Mouse (Mus musculus): ENCODE data around the gene Pcp4. TPM values are rescaled to one million over a fixed set of nuclear protein-coding genes. Genes with fewer than 3 reads are reported as not detected.

Gene Pcp4
- polyA plus RNA-seq, 1 experiment, result 0.58 TPM

DNA sequence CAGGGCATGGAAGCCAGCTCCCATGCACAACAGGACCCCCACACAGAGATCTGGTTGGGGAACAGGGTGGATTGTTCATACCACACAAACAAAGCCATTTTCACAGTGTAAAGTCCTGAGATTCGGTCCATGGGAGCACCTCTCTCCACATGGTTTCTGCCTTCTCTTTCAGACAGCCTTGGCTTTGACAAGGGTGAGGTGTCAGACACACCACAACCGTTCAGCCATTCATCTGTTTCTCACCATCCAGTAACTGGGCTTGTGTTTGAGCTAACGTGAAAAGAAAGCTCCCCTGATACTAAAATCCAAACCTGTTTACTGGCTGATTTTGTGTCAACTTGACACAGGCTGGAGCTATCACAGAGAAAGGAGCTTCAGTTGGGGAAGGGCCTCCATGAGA is 6.8 kb downstream of the Pcp4 start:
- WGBS, result 67% methylated on average over 3 of the region's 3 CpGs
- DNase-seq, result no peak

DNA sequence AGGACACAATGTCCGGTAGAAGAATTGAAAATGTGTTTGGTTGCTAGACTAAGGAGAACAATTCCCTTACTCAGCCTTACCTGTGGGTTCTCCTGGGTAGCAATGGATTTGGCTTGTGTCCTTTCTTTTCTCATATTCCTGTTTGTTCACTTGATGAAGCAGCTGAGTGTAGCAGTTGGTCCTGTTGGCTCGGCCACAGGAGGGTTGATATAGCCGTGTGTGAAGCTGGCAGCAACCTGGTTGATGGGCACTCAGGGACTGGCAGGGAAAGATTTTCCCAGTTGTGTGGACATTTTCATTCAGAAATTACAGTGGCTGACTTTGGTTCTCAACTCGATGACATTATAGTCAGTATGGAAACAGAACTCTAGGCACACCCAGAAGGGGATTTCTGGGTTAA is 14.4 kb downstream of the Pcp4 start:
- Histone ChIP-seq H3K4me3 (replicated peaks; ENCODE audit: extremely low read depth, low read depth, low read length) (no peak overlapping the region), H3K4me1 (ENCODE audit: control insufficient read depth, insufficient read depth, low read length) (no peaks in the 10 kb centered on the region)
- WGBS, result 86% methylated on average over 4 of the region's 4 CpGs
- no peak for DNase-seq
- no peak for TF ChIP-seq CTCF (IDR thresholded peaks at IDR 0.05; ENCODE audit: insufficient read depth, low read length)
- no peak for TF ChIP-seq POLR2A (IDR thresholded peaks at IDR 0.05; ENCODE audit: borderline replicate concordance, extremely low read depth, low read depth, low read length)

More for the DNA sequence above, 6.8 kb downstream of the Pcp4 start:
- H3K4me1 ChIP-seq (ENCODE audit: control insufficient read depth, insufficient read depth, low read length), result no peaks in the 10 kb centered on the region
- no peak overlapping the region for H3K4me3 ChIP-seq (replicated peaks; ENCODE audit: extremely low read depth, low read depth, low read length)
- TF ChIP-seq POLR2A (IDR thresholded peaks at IDR 0.05; ENCODE audit: borderline replicate concordance, extremely low read depth, low read depth, low read length), result no peak
- TF ChIP-seq CTCF (IDR thresholded peaks at IDR 0.05; ENCODE audit: insufficient read depth, low read length), result no peak

DNA sequence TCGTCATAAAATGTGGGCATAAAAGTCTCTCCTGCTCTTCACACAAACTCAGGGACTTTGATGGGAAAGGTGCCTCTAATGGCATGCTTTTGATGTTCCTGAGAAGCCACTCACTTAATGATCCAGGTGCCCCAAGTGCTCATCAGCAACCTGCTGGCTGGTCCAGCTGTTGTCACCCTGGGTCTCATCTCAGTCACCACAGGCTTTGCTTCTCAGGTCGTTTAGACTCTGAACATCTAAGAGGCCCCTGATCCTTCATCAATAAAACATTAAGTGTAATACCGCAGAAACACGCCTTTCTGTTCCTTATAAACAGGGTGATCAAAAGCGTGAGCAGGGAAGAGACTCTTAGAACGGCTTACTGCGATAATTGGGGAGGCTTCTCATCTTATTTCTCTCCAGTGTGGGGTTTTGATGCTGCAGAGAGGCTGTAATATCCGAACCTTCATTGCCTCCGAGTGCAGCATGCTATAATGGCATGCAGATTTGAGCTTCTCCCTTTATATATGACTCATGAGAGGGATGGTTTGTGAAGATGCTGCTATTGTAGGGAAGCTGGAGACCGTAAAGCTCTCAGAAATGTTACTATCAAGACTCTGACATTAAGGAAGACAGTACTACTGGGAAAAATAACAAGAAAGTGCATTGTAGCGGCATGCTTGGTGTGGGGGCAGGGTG is 19.7 kb downstream of the Pcp4 start:
- 74% methylated on average over 11 of the region's 11 CpGs for WGBS
- no peak for TF ChIP-seq POLR2A (IDR thresholded peaks at IDR 0.05; ENCODE audit: borderline replicate concordance, extremely low read depth, low read depth, low read length)
- no peak for TF ChIP-seq CTCF (IDR thresholded peaks at IDR 0.05; ENCODE audit: insufficient read depth, low read length)
- Histone ChIP-seq H3K4me3 (replicated peaks; ENCODE audit: extremely low read depth, low read depth, low read length) (no peak overlapping the region), H3K4me1 (ENCODE audit: control insufficient read depth, insufficient read depth, low read length) (no peaks in the 10 kb centered on the region)
- no peak for DNase-seq

DNA sequence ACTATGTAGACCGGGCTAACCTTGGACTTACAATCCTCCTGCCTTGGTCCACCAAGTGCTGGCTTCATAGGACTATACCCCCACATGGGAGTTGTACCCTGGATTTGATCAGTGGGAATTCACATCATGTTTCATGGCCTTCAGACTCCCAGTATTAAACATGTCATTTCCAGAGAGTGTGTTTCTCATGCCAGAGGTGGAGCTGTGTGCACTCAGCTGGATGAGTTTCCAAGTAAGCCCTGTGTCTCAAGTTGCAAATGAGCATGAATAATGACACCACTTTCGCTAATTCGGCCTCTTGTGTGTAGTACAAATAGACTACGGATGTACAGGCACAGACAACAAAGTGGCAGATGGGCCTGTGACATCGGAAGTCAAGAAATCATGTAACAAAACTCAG is 20.6 kb downstream of the Pcp4 start:
- DNase-seq, result no peak
- TF ChIP-seq CTCF (IDR thresholded peaks at IDR 0.05; ENCODE audit: insufficient read depth, low read length) (no peak), POLR2A (IDR thresholded peaks at IDR 0.05; ENCODE audit: borderline replicate concordance, extremely low read depth, low read depth, low read length) (no peak)
- 90% methylated on average over 5 of the region's 5 CpGs for WGBS
- no peaks in the 10 kb centered on the region for H3K4me1 ChIP-seq (ENCODE audit: control insufficient read depth, insufficient read depth, low read length)
- no peak overlapping the region for H3K4me3 ChIP-seq (replicated peaks; ENCODE audit: extremely low read depth, low read depth, low read length)

DNA sequence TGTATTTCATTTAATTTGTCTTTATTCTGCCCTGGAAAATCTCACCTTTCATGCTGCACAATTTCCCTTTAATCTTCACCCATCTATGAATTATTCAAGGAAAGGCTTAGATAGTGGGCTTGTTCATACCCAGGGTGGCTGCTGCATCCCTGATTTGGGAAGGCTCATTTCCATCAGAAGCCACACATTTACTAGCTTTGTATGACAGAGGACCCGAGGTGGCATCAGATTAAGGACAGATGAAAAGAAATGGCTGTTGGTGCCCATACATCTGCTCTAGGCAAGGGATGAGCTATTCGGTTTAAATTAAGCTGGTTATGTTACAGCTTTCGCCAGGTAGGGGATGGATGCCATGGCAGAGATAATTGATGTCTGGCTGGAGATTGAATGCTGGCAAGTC is 24.1 kb downstream of the Pcp4 start:
- 72% methylated on average over 3 of the region's 3 CpGs for WGBS
- H3K4me3 ChIP-seq (replicated peaks; ENCODE audit: extremely low read depth, low read depth, low read length), result no peak overlapping the region
- DNase-seq, result no peak
- no peak for TF ChIP-seq CTCF (IDR thresholded peaks at IDR 0.05; ENCODE audit: insufficient read depth, low read length)
- no peak for TF ChIP-seq POLR2A (IDR thresholded peaks at IDR 0.05; ENCODE audit: borderline replicate concordance, extremely low read depth, low read depth, low read length)
- H3K4me1 ChIP-seq (ENCODE audit: control insufficient read depth, insufficient read depth, low read length), result no peaks in the 10 kb centered on the region

DNA sequence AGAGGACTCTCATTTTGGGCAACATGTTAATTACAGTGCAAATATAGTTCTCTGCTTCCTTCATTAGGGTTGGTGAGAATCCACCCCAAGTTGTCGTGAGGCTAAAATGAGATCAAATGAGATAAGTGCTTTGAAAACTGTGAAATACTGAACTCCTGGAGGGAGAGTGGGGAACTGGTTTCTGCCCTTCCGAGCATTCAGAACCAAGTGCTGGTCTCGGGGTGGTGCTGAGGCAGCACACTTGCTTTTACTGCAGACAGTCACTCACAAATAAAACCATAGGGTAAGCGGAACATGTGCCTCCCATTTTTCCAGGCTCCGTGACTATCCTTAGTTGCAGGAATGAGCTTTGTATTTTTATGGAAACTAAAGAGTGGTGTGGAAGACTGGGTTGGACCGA is 26.7 kb downstream of the Pcp4 start:
- 74% methylated on average over 6 of the region's 6 CpGs for WGBS

DNA sequence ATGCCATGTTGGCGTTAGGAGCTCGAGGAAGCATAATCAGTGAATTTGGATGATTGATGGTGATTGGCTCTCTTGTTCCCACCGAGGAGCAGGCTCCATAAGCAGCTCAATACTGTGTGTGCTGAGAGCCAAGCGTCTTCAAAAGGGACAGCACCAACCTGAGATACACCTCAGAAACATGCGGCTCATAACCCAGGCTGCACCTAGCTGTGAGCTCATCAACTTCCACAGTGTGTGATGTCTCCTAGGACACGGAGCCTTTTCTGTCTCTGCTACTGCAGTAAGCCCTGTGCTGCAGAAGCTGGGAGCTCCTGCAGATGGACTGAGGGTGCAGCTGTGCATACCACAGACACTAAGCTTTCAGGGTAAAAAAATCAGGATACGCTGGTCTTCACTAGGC is 31.5 kb downstream of the Pcp4 start:
- Histone ChIP-seq H3K4me1 (ENCODE audit: control insufficient read depth, insufficient read depth, low read length) (no peaks in the 10 kb centered on the region), H3K4me3 (replicated peaks; ENCODE audit: extremely low read depth, low read depth, low read length) (no peak overlapping the region)
- no peak for DNase-seq
- TF ChIP-seq POLR2A (IDR thresholded peaks at IDR 0.05; ENCODE audit: borderline replicate concordance, extremely low read depth, low read depth, low read length) (no peak), CTCF (IDR thresholded peaks at IDR 0.05; ENCODE audit: insufficient read depth, low read length) (no peak)
- 48% methylated on average over 7 of the region's 7 CpGs for WGBS

More for the DNA sequence above, 26.7 kb downstream of the Pcp4 start:
- TF ChIP-seq CTCF (IDR thresholded peaks at IDR 0.05; ENCODE audit: insufficient read depth, low read length), result no peak
- TF ChIP-seq POLR2A (IDR thresholded peaks at IDR 0.05; ENCODE audit: borderline replicate concordance, extremely low read depth, low read depth, low read length), result no peak
- no peak for DNase-seq
- no peaks in the 10 kb centered on the region for H3K4me1 ChIP-seq (ENCODE audit: control insufficient read depth, insufficient read depth, low read length)
- H3K4me3 ChIP-seq (replicated peaks; ENCODE audit: extremely low read depth, low read depth, low read length), result no peak overlapping the region

DNA sequence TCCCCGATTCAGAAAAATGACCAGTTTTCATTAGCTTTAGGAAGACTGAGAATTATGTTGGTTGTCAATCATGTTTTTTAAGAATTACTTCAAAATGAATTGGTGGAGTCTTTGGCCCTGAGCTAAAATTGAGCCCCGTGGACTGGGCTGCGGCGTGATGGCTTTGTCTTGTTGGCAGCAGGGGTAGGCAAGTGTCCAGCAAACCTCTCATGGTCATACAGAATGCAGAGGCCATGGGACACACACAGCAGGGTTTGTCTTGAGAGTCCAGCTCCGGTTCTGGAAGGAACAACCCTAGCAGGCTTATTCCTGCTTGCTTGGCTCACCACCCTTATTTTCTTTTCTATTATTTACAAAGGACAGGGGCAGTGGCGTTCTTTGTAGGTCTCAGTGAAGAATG is 33.8 kb downstream of the Pcp4 start:
- TF ChIP-seq CTCF (IDR thresholded peaks at IDR 0.05; ENCODE audit: insufficient read depth, low read length), result no peak
- TF ChIP-seq POLR2A (IDR thresholded peaks at IDR 0.05; ENCODE audit: borderline replicate concordance, extremely low read depth, low read depth, low read length), result no peak
- Histone ChIP-seq H3K4me1 (ENCODE audit: control insufficient read depth, insufficient read depth, low read length) (no peaks in the 10 kb centered on the region), H3K4me3 (replicated peaks; ENCODE audit: extremely low read depth, low read depth, low read length) (no peak overlapping the region)
- no peak for DNase-seq
- WGBS, result 75% methylated on average over 6 of the region's 6 CpGs

DNA sequence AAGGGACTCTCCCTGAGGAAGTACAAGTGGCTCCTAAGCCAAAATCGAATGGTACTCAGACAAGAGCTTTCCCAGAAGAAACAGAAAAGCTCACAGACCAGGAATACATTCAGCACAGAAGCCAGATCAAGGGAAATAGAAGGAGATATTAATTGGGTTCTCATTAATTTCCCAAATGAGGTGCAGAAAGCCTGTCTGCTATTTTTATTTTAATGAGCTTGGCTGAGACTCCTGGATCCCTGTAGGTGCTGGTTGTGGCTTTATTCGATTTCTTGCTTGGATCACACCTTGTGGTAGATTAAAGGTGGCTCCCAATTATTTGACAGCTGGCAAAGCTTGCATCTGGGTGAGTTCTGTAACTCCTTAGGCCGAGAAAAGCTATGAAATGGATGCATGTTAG is 35.2 kb downstream of the Pcp4 start:
- Histone ChIP-seq H3K4me1 (ENCODE audit: control insufficient read depth, insufficient read depth, low read length) (no peaks in the 10 kb centered on the region), H3K4me3 (replicated peaks; ENCODE audit: extremely low read depth, low read depth, low read length) (no peak overlapping the region)
- WGBS, result 45% methylated on average over 3 of the region's 3 CpGs
- DNase-seq, result no peak
- TF ChIP-seq CTCF (IDR thresholded peaks at IDR 0.05; ENCODE audit: insufficient read depth, low read length) (no peak), POLR2A (IDR thresholded peaks at IDR 0.05; ENCODE audit: borderline replicate concordance, extremely low read depth, low read depth, low read length) (no peak)

DNA sequence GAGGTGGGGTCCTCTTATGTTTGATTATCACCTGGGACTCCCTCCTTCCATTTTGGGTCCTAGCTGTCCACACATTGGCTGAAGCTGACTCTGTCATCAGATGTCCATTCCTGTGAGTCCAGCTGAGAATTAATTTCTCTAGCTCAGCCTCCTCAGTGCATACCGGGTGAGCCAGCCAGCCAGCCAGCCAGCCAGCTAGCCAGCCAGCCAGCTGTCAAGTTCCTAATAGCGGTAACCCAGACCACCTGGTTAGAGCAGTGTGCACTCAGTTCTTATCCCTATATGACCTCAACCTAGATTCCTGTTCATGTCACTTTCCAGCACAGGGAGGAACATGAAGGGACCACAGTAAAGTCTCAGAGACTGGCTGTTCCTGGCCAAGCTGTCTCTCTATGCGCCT is 47.1 kb downstream of the Pcp4 start:
- DNase-seq, result no peak
- H3K4me3 ChIP-seq (replicated peaks; ENCODE audit: extremely low read depth, low read depth, low read length), result no peak overlapping the region
- 77% methylated on average over 3 of the region's 3 CpGs for WGBS
- no peak for TF ChIP-seq POLR2A (IDR thresholded peaks at IDR 0.05; ENCODE audit: borderline replicate concordance, extremely low read depth, low read depth, low read length)
- TF ChIP-seq CTCF (IDR thresholded peaks at IDR 0.05; ENCODE audit: insufficient read depth, low read length), result no peak
- H3K4me1 ChIP-seq (ENCODE audit: control insufficient read depth, insufficient read depth, low read length), result no peaks in the 10 kb centered on the region
